Mouse (Mus musculus) forebrain, embryonic 11.5 days (tissue): ENCODE measurements around the gene Phykpl. TPM values are rescaled to one million over a fixed set of nuclear protein-coding genes. Genes with fewer than 3 reads are reported as not detected.

ENCODE experiments used
- ATAC-seq: fragments of 200-750 bp; cut with Nextera tagmentation; replicated peaks from 2 replicates; pipeline ENCODE4 v1.8.0; 2017; ENCODE audit warnings: moderate TSS enrichment; ENCODE audit not compliant: low FRiP score
- DNase-seq: peaks from one replicate; pipeline ENCODE4 v3.0.0-alpha.2; 2017; ENCODE audit warnings: low spot score
- H3K27ac ChIP-seq: fragments of 300-500 bp; sonication (generic); 2 replicates; pipeline ENCODE4 v1.5.1; 2014; ENCODE audit warnings: low read depth, low read length
- H3K27me3 ChIP-seq: fragments of 300-500 bp; sonication (generic); 2 replicates; pipeline ENCODE4 v1.6.1; 2014; ENCODE audit warnings: mild to moderate bottlenecking, low read length, mixed read lengths; ENCODE audit not compliant: control insufficient read depth, insufficient read depth
- H3K36me3 ChIP-seq: fragments of 300-500 bp; sonication (generic); 2 replicates; pipeline ENCODE4 v1.6.1; 2014; ENCODE audit warnings: mild to moderate bottlenecking, low read length, moderate library complexity, mixed read lengths; ENCODE audit not compliant: control insufficient read depth, insufficient read depth
- H3K4me1 ChIP-seq: fragments of 300-500 bp; sonication (generic); replicated peaks from 2 replicates; pipeline ENCODE4 v1.6.1; 2014; ENCODE audit warnings: low read length, mixed read lengths; ENCODE audit not compliant: control insufficient read depth, insufficient read depth
- H3K4me2 ChIP-seq: fragments of 300-500 bp; sonication (generic); 2 replicates; pipeline ENCODE4 v1.6.1; 2014; ENCODE audit warnings: low read depth, mild to moderate bottlenecking, low read length, moderate library complexity, mixed read lengths; ENCODE audit not compliant: severe bottlenecking
- H3K4me3 ChIP-seq: fragments of 300-500 bp; sonication (generic); 2 replicates; pipeline ENCODE4 v1.5.1; 2014; ENCODE audit warnings: low read depth, low read length
- H3K9ac ChIP-seq: fragments of 300-500 bp; sonication (generic); 2 replicates; pipeline ENCODE4 v1.6.1; 2014; ENCODE audit warnings: low read length
- H3K9me3 ChIP-seq: fragments of 300-500 bp; sonication (generic); 2 replicates; pipeline ENCODE4 v1.6.1; 2016; ENCODE audit warnings: low read length, mixed read lengths; ENCODE audit not compliant: control insufficient read depth
- WGBS: fragments of 180-500 bp; shearing (Covaris S2); extraction: QIAGEN DNeasy Blood & Tissue Kit; methylation state at CpG from one replicate; pipeline ENCODE4 v1.1.7; 2014; 5-methylcytosine and 5-hydroxymethylcytosine counted together
- polyA plus RNA-seq: library from polyadenylated mRNA; unstranded; fragments of >200 nt; fragmentation: Nextera tagmentation; extraction: Ambion mirVana; gene quantifications from 2 replicates; pipeline ENCODE4 v1.2.1, GENCODE M21; 2014

Phykpl gene
- polyA plus RNA-seq, 1 experiment from 2014 or later = 16.7 TPM

- H3K27ac ChIP-seq = no peak overlapping the region
- H3K4me1 ChIP-seq = peaks cover 22% of the 10 kb centered on the region; the same call in 1 of the 2 replicates
- H3K4me3 ChIP-seq = no peak overlapping the region
These were observed 62.5 kb downstream of the Phykpl start for GRCm38 (mm10) chr11:51646751-51647667.

GRCm38 (mm10) chr11:51648566-51648965 lies 64.0 kb downstream of the Phykpl start:
- Histone ChIP-seq H3K9ac (0 out of 2 replicates have a peak overlapping the region, but pooled peaks have one; percentile 2), H3K36me3 (peaks cover 2% of the 10 kb centered on the region; the same call in 1 of the 2 replicates), H3K4me3 (peak overlapping the region; percentile 10; the same call in 1 of the 2 replicates), H3K27ac (no peak overlapping the region; the same call in 1 of the 2 replicates), H3K27me3 (peaks cover 7% of the 10 kb centered on the region; the same call in 1 of the 2 replicates), H3K4me2 (peak overlapping the region; percentile 1; the same call in 1 of the 2 replicates), H3K9me3 (no peaks in the 10 kb centered on the region), H3K4me1 (peaks cover 22% of the 10 kb centered on the region; the same call in 1 of the 2 replicates)
- peak; percentile 76 for DNase-seq
- ATAC-seq = peak; percentile 37
- WGBS = 27% methylated on average over 3 of the region's 3 CpGs

More at GRCm38 (mm10) chr11:51646751-51647667, 62.5 kb downstream of the Phykpl start:
- Histone ChIP-seq H3K9ac (no peak overlapping the region), H3K27me3 (peaks cover 7% of the 10 kb centered on the region; the same call in 1 of the 2 replicates), H3K9me3 (no peaks in the 10 kb centered on the region), H3K4me2 (no peak overlapping the region), H3K36me3 (peaks cover 2% of the 10 kb centered on the region; the same call in 1 of the 2 replicates)
- 87% methylated on average over 15 of the region's 15 CpGs for WGBS
- ATAC-seq (no peak), DNase-seq (peak; percentile 46)

GRCm38 (mm10) chr11:51649111-51649888 lies 64.7 kb downstream of the Phykpl start:
- ATAC-seq = 0 out of 2 replicates have a peak, but pooled peaks have one; percentile 11
- Histone ChIP-seq H3K36me3 (peaks cover 2% of the 10 kb centered on the region; the same call in 1 of the 2 replicates), H3K4me1 (peaks cover 22% of the 10 kb centered on the region; the same call in 1 of the 2 replicates), H3K4me2 (peak overlapping the region; percentile 94), H3K9me3 (no peaks in the 10 kb centered on the region), H3K27me3 (peaks cover 7% of the 10 kb centered on the region; the same call in 1 of the 2 replicates), H3K27ac (no peak overlapping the region; the same call in 1 of the 2 replicates), H3K4me3 (peak overlapping the region; percentile 53), H3K9ac (peak overlapping the region; percentile 69)
- 25% methylated on average over 11 of the region's 11 CpGs for WGBS
- DNase-seq = peak; percentile 55

- ATAC-seq (no peak), DNase-seq (peak; percentile 57)
- Histone ChIP-seq H3K27ac (no peak overlapping the region), H3K27me3 (peaks cover 7% of the 10 kb centered on the region; the same call in 1 of the 2 replicates), H3K36me3 (peaks cover 2% of the 10 kb centered on the region; the same call in 1 of the 2 replicates), H3K4me2 (peak overlapping the region; percentile 94), H3K4me3 (peak overlapping the region; percentile 53), H3K9ac (peak overlapping the region; percentile 69), H3K4me1 (peaks cover 22% of the 10 kb centered on the region; the same call in 1 of the 2 replicates), H3K9me3 (no peaks in the 10 kb centered on the region)
- 5% methylated on average over 7 of the region's 7 CpGs for WGBS
These were observed 65.3 kb downstream of the Phykpl start for GRCm38 (mm10) chr11:51649889-51650199.

- Histone ChIP-seq H3K4me2 (peak overlapping the region; percentile 94), H3K4me1 (peaks cover 22% of the 10 kb centered on the region; the same call in 1 of the 2 replicates), H3K9ac (peak overlapping the region; percentile 69), H3K36me3 (peaks cover 2% of the 10 kb centered on the region; the same call in 1 of the 2 replicates), H3K4me3 (peak overlapping the region; percentile 53), H3K9me3 (no peaks in the 10 kb centered on the region), H3K27ac (no peak overlapping the region), H3K27me3 (peaks cover 7% of the 10 kb centered on the region; the same call in 1 of the 2 replicates)
- WGBS = under 1% methylated on average over 25 of the region's 30 CpGs
- peak; percentile 13; the same call in 1 of the 2 replicates for ATAC-seq
- no peak for DNase-seq
These were observed 65.7 kb downstream of the Phykpl start for GRCm38 (mm10) chr11:51650261-51650660.

- Histone ChIP-seq H3K9me3 (no peaks in the 10 kb centered on the region), H3K4me2 (peak within 1 kb of the TSS; percentile 94), H3K27ac (no peak within 1 kb of the TSS), H3K4me3 (peak within 1 kb of the TSS; percentile 53), H3K9ac (peak within 1 kb of the TSS; percentile 69), H3K4me1 (peaks cover 22% of the 10 kb centered on the region; the same call in 1 of the 2 replicates), H3K27me3 (peaks cover 7% of the 10 kb centered on the region; the same call in 1 of the 2 replicates), H3K36me3 (no peaks in the 10 kb centered on the region)
- DNase-seq (peak; percentile 86), ATAC-seq (peak; percentile 62)
- under 1% methylated on average over 68 of the region's 70 CpGs for WGBS
These were observed 66.3 kb downstream of the Phykpl start, which contains the start of the genes N4bp3 and D930048N14Rik for GRCm38 (mm10) chr11:51650691-51651515. TSS of gene N4bp3 (minus strand) at chr11:51650842. TSS of gene D930048N14Rik (plus strand) at chr11:51650954.

GRCm38 (mm10) chr11:51652889-51653418 lies 68.4 kb downstream of the Phykpl start:
- ATAC-seq (no peak), DNase-seq (no peak)
- no peaks in the 10 kb centered on the region for H3K36me3 ChIP-seq
- no peak overlapping the region for H3K9ac ChIP-seq
- no peak overlapping the region for H3K27ac ChIP-seq
- H3K4me1 ChIP-seq = peaks cover 22% of the 10 kb centered on the region; the same call in 1 of the 2 replicates
- H3K9me3 ChIP-seq = no peaks in the 10 kb centered on the region
- WGBS = 91% methylated on average over 4 of the region's 4 CpGs
- H3K27me3 ChIP-seq = peaks cover 7% of the 10 kb centered on the region; the same call in 1 of the 2 replicates
- H3K4me3 ChIP-seq = no peak overlapping the region
- H3K4me2 ChIP-seq = no peak overlapping the region
